25 mouse cellular contexts compared by ENCODE assay signal in genomic region chr3:98931836-98932235, GRCm38 (mm10). TPM values are rescaled to one million over a fixed set of nuclear protein-coding genes. Genes with fewer than 3 reads are reported as not detected.
DNase-seq lines count a peak whose midpoint lies in the region; ATAC-seq lines count a peak whose summit lies in the region.
"Had no signal": no experiment of that assay in that cellular context is flagged by ENCODE, and none has a peak within 500 bp of the region (broad histone marks: within the 10 kb centered on the region; RNA-seq: fewer than 3 reads in every experiment).

No protein-coding gene starts in this region.

- no peaks in the 10 kb centered on the region for H3K27me3 ChIP-seq in kidney, embryonic 16.5 days (ENCODE audit: insufficient read depth, low read length)
- no peaks in the 10 kb centered on the region for H3K27me3 ChIP-seq in stomach, embryonic 16.5 days (ENCODE audit: control insufficient read depth, insufficient read depth, low read length)
- H3K27me3 ChIP-seq: heart, embryonic 12.5 days; hindbrain, embryonic 15.5 days; limb, embryonic 15.5 days had no signal

- 26% methylated on average over 1 of the region's 1 CpGs for WGBS in kidney, embryonic 16.5 days
- WGBS in stomach, embryonic 16.5 days: 25% methylated on average over 1 of the region's 1 CpGs

- no peak overlapping the region for H3K9ac ChIP-seq in kidney, embryonic 16.5 days (replicated peaks; ENCODE audit: low read length)
- H3K9ac ChIP-seq in stomach, embryonic 16.5 days (ENCODE audit: low read length): no peak overlapping the region
- H3K9ac ChIP-seq: heart, embryonic 12.5 days; hindbrain, embryonic 15.5 days; limb, embryonic 15.5 days had no signal

- no peak overlapping the region for H3K4me2 ChIP-seq in kidney, embryonic 16.5 days (replicated peaks; ENCODE audit: low read depth, low read length)
- H3K4me2 ChIP-seq in stomach, embryonic 16.5 days (ENCODE audit: low read depth, low read length): no peak overlapping the region
- H3K4me2 ChIP-seq: heart, embryonic 12.5 days; hindbrain, embryonic 15.5 days; limb, embryonic 15.5 days had no signal

- no peak for ATAC-seq in kidney, embryonic 16.5 days (ENCODE audit: low FRiP score, low TSS enrichment)
- peak; percentile 36; the same call in 1 of the 2 replicates for ATAC-seq in stomach, embryonic 16.5 days (ENCODE audit: insufficient read depth, low FRiP score)
- ATAC-seq in frontal cortex, adult (ENCODE audit: low TSS enrichment): no peak
- ATAC-seq: forebrain, embryonic 14.5 days had no signal

- H3K4me1 ChIP-seq in kidney, embryonic 16.5 days (ENCODE audit: insufficient read depth, low read length): peaks cover 11% of the 10 kb centered on the region
- no peaks in the 10 kb centered on the region for H3K4me1 ChIP-seq in stomach, embryonic 16.5 days (ENCODE audit: control insufficient read depth, insufficient read depth, low read length)
- H3K4me1 ChIP-seq: hindbrain, embryonic 15.5 days; limb, embryonic 15.5 days had no signal

- H3K27ac ChIP-seq in kidney, embryonic 16.5 days (ENCODE audit: low read length): no peak overlapping the region
- H3K27ac ChIP-seq in stomach, embryonic 16.5 days (ENCODE audit: low read length): no peak overlapping the region
- H3K27ac ChIP-seq: embryonic facial prominence, embryonic 10.5 days; hindbrain, embryonic 15.5 days; limb, embryonic 15.5 days had no signal

- peak; percentile 61 for DNase-seq in kidney, adult 11 months
- DNase-seq in adrenal gland, adult 8-10 months: peak; percentile 36
- DNase-seq in kidney, adult 8-10 months: peak; percentile 58 to 64
- DNase-seq in retina, embryonic 14.5 days (ENCODE audit: low spot score): no peak
- DNase-seq: cerebellum, adult 11 months; cerebellum, postnatal 25 days; midbrain, embryonic 14.5 days; right cerebral cortex, postnatal 14 days; thymus, postnatal 36 days had no signal

- no peaks in the 10 kb centered on the region for H3K36me3 ChIP-seq in kidney, embryonic 16.5 days (ENCODE audit: insufficient read depth, low read length)
- H3K36me3 ChIP-seq in stomach, embryonic 16.5 days (ENCODE audit: control insufficient read depth, insufficient read depth, low read length): no peaks in the 10 kb centered on the region
- H3K36me3 ChIP-seq: embryonic facial prominence, embryonic 10.5 days; heart, embryonic 12.5 days; hindbrain, embryonic 15.5 days; limb, embryonic 15.5 days had no signal

- no peaks in the 10 kb centered on the region for H3K9me3 ChIP-seq in kidney, embryonic 16.5 days (ENCODE audit: low read length)
- no peaks in the 10 kb centered on the region for H3K9me3 ChIP-seq in stomach, embryonic 16.5 days (replicated peaks; ENCODE audit: control insufficient read depth, low read length)
- H3K9me3 ChIP-seq: embryonic facial prominence, embryonic 10.5 days; heart, embryonic 12.5 days; hindbrain, embryonic 15.5 days; limb, embryonic 15.5 days had no signal

- H3K4me3 ChIP-seq in kidney, embryonic 16.5 days (ENCODE audit: low read length): no peak overlapping the region
- H3K4me3 ChIP-seq in stomach, embryonic 16.5 days (replicated peaks; ENCODE audit: low read length): no peak overlapping the region
- H3K4me3 ChIP-seq: embryonic facial prominence, embryonic 10.5 days; heart, embryonic 12.5 days; hindbrain, embryonic 15.5 days; limb, embryonic 15.5 days; myocyte had no signal

RNA-seq across cellular contexts. Expression of gene Hao2, which starts 38.8 kb away (rescaled TPM):
- polyA plus RNA-seq in kidney, embryonic 16.5 days (2015; fragmentation: Nextera tagmentation; extraction: Ambion mirVana): 46.0 and 52.0 TPM in 2 replicates
- total RNA-seq in adrenal gland, adult 8-10 months (2022): 100 to 1,000 TPM; 231 to 398 (median 393) TPM
- 5.0 and 6.5 TPM in 2 replicates for polyA plus RNA-seq in stomach, embryonic 16.5 days (2015; fragmentation: Nextera tagmentation; extraction: Ambion mirVana)
- total RNA-seq: granulocyte monocyte progenitor cell, adult 5-6 weeks; heart, postnatal 25 days; layer of hippocampus, postnatal 25 days; left cerebral cortex, postnatal 14 days; megakaryocyte progenitor cell, adult 5-6 weeks; neutrophil, adult 5-6 weeks had no signal
- polyA plus RNA-seq: brain, embryonic 14.5 days; embryonic facial prominence, embryonic 10.5 days; forebrain, embryonic 14.5 days; limb, embryonic 15.5 days; midbrain, embryonic 14.5 days; myocyte had no signal
